Mouse (Mus musculus): ENCODE measurements around the gene 9330161L09Rik.

DNA sequence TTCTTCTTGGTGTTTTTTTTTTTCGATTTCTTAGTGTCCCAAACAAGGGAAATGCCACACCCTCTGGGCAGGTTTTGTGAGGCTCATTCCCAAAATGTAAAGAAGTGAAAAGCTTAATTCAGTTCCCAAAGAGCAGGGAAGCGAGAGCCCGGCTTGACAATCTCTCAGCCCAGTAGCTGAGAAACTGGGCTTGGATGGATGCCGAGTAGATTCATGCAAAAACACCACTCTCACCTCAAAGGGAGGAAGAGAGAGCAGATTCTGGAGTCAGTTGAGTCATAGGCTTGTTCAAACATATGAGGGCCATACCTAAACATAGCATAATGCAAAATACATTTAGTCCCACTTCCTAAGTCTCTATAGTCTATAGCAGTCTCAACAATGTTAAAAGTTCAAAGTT, 27.4 kb downstream of the 9330161L09Rik start:
- TF ChIP-seq CTCF (conservative IDR thresholded peaks at IDR 0.05; ENCODE audit: low read length) (no peak), NANOG (IDR thresholded peaks at IDR 0.05; ENCODE audit: borderline replicate concordance, low read length) (no peak), POU5F1 (IDR thresholded peaks at IDR 0.05; ENCODE audit: borderline replicate concordance, low read length) (no peak)
